Mouse (Mus musculus) cerebellum, adult 9-10 months (tissue): ENCODE results near the gene 2310007B03Rik.
A peak's percentile ranks its signal among the peaks of the same experiment; 100 is the strongest.
"Not testable (repeated sequence)": the region's sequence is repeated elsewhere in the genome, so short reads cannot be mapped to it uniquely, and the experiment has no call there.

Source experiments
- DNase-seq: peaks from one replicate; pipeline ENCODE4 v3.0.0; 2022

Gene 2310007B03Rik

GRCm38 (mm10) chr1:93160501-93161133 lies at the start of gene 2310007B03Rik:
Gene 2310007B03Rik, minus strand, starts transcription at chr1:93160948.
- DNase-seq = no peak

- DNase-seq = no peak
These were observed 49.5 kb upstream of the 2310007B03Rik start for GRCm38 (mm10) chr1:93210213-93210641.

GRCm38 (mm10) chr1:93207536-93208064 lies 46.9 kb upstream of the 2310007B03Rik start:
- no peak for DNase-seq

- no peak for DNase-seq
These were observed 45.7 kb upstream of the 2310007B03Rik start for GRCm38 (mm10) chr1:93206277-93206970.

- DNase-seq = no peak
These were observed 37.2 kb upstream of the 2310007B03Rik start for GRCm38 (mm10) chr1:93197916-93198315.

GRCm38 (mm10) chr1:93197454-93197853 lies 36.7 kb upstream of the 2310007B03Rik start:
- not testable (repeated sequence) for DNase-seq

- no peak for DNase-seq
These were observed 34.2 kb upstream of the 2310007B03Rik start for GRCm38 (mm10) chr1:93194961-93195360.

- DNase-seq = no peak
These were observed 30.1 kb upstream of the 2310007B03Rik start for GRCm38 (mm10) chr1:93190726-93191305.

- DNase-seq = peak; percentile 45
These were observed 23.5 kb upstream of the 2310007B03Rik start for GRCm38 (mm10) chr1:93184071-93184828.

GRCm38 (mm10) chr1:93182281-93182680 lies 21.5 kb upstream of the 2310007B03Rik start:
- no peak for DNase-seq

GRCm38 (mm10) chr1:93176525-93177332 lies 16.0 kb upstream of the 2310007B03Rik start:
- no peak for DNase-seq

GRCm38 (mm10) chr1:93175849-93176248 lies 15.1 kb upstream of the 2310007B03Rik start:
- DNase-seq = no peak

GRCm38 (mm10) chr1:93174399-93174798 lies 13.7 kb upstream of the 2310007B03Rik start:
- DNase-seq = peak; percentile 76

- no peak for DNase-seq
These were observed 12.9 kb upstream of the 2310007B03Rik start for GRCm38 (mm10) chr1:93173665-93174064.

GRCm38 (mm10) chr1:93168295-93168775 lies 7.6 kb upstream of the 2310007B03Rik start, which contains the start of gene Crocc2:
Gene Crocc2, plus strand, starts transcription at chr1:93168725.
- DNase-seq = no peak

- no peak for DNase-seq
These were observed 5.8 kb upstream of the 2310007B03Rik start for GRCm38 (mm10) chr1:93166346-93167079.

GRCm38 (mm10) chr1:93165447-93165846 lies 4.7 kb upstream of the 2310007B03Rik start:
- no peak for DNase-seq

GRCm38 (mm10) chr1:93162588-93162987 lies 1.8 kb upstream of the 2310007B03Rik start:
- no peak for DNase-seq

- no peak for DNase-seq
These were observed 1.2 kb upstream of the 2310007B03Rik start for GRCm38 (mm10) chr1:93161921-93162320.

- DNase-seq = no peak
These were observed 602 bp upstream of the 2310007B03Rik start for GRCm38 (mm10) chr1:93161350-93161749.
